Mouse (Mus musculus): ENCODE measurements around the gene H2afx.
A peak's percentile ranks its signal among the peaks of the same experiment; 100 is the strongest.
"Not testable (repeated sequence)": the region's sequence is repeated elsewhere in the genome, so short reads cannot be mapped to it uniquely, and the experiment has no call there.

The H2afx gene

GRCm38 (mm10) chr9:44341487-44341886 is 7.0 kb downstream of the H2afx start:
- DNase-seq (ENCODE audit: low spot score in 2 of 2), result no peak

DNA sequence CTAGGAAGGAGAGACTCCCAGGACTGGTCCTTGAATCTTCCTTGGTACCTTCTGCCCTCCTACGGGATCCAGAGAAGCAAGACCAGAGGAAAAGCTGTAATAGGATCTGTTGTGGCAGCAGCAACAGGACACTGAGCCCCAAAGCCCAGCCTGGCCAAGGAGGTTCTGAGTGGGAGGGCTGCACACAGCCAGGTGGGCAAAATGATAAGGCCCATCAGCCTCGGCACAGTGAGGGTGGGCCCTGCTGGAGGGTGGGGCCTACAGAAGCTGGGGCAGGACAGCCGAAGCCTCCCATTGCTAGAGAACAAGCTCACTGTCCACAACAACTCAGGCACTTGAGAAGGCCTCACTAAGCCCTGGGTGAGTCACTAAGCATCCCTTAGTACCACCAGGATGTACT is 7.7 kb downstream of the H2afx start:
- peak; percentile 73 to 81 for DNase-seq (ENCODE audit: low spot score in 2 of 2)

DNA sequence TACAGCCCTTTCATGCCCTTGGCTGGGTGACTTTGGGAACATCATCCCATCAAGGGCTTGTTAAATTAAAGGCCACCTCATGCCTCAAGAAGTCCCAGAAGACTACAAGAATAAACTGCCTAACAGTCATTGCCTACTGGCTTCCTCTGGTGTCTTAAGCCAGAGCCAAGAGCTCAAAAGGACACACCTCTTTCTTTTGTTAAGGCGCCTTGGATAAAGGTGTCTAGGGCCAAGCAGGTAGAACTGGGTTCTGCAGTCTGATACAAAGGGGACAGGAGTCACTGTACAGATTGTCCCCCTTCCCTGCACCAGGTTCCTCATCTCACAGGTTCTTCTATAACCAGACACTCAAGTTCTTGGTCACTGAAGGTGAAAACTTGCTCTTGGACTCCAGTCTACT is 8.1 kb downstream of the H2afx start:
- no peak for DNase-seq (ENCODE audit: low spot score in 2 of 2)

DNA sequence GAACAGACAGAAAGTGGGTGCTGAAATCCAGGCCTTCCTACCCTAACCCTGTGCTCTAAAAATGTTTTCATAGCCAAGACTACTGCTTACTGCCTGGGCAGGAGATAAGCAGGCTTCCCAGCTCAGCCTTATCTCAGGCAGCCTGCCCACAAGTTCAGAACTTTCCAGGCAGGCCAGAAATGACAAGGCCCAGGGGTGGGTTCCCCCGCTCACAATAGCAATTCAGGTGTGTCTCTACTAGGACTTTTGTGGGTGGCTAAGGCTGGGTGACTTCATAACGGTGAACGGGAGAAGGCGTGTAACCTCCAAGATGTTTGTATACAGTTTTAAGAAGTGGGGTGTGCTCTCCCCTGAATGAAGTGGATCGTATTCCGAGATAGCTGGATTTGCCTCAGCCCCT is 8.8 kb downstream of the H2afx start:
- DNase-seq (ENCODE audit: low spot score in 2 of 2), result peak; percentile 69 to 76

- DNase-seq (ENCODE audit: low spot score in 2 of 2), result peak; percentile 89 to 92
Measured at GRCm38 (mm10) chr9:44343781-44344421, 9.4 kb downstream of the H2afx start, which contains the start of gene Hmbs. Gene Hmbs (minus strand): TSS chr9:44344228.

- no peak for DNase-seq (ENCODE audit: low spot score in 2 of 2)
Measured at GRCm38 (mm10) chr9:44345570-44346433, 11.3 kb downstream of the H2afx start.

DNA sequence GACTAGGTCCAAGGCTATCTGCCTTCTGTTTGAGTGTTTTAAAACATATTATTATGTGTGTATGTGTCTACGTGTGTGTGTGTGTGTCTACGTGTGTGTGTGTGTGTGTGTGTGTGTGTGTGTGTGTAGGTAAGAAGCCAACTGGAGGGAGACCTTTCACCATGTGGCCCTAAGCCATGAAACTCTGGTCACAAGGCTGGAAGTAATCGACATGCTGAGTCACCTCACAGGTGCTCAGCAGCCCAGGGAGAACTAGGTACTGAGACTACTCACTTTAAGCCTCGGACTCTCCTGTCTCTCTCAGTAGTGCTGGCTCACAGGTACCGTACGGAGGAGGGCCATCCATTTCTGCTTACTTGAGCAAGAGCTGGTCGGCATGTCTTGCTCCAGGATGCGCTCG is 12.7 kb downstream of the H2afx start:
- no peak for DNase-seq (ENCODE audit: low spot score in 2 of 2)

- DNase-seq (ENCODE audit: low spot score in 2 of 2), result no peak
Measured at GRCm38 (mm10) chr9:44347621-44348020, 13.1 kb downstream of the H2afx start.

DNA sequence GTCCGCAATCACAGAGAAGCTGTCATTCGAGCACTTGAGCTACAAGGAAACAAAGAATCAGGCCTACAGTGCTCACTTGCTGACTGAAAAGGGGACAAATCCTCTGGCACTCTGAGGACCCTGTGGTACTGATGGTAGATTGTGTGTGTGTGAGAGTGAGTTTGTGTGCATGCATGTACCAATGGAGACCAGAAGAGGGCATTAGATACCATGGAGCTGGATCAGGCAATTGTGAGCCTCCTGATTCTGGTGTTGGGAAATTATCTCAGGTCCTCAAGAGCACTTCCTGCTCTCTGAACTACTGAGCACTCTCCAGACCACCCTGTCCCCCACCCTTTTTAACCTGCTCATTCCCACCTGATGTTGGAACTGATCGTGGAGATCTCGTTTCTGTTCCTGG is 14.1 kb downstream of the H2afx start:
- DNase-seq (ENCODE audit: low spot score in 2 of 2), result no peak

DNA sequence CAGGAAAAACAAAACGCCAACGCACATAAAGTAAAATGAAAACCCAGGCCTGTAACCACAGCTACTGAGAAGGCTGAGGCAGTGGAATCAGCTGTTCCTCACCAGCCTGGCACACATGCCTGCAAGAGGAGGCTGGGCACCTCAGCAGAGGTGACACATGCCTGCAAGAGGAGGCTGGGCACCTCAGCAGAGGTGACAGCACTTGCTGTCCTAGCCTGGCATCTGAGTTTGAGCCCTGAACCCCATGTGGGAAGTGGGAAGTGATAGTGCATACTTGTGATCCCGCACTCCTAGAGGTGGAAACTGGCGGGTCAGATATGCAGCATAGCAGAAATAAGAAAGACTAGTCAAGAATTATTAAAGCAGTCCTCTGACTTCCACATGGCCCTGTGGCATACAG is 16.9 kb downstream of the H2afx start:
- DNase-seq (ENCODE audit: low spot score in 2 of 2), result no peak

- no peak for DNase-seq (ENCODE audit: low spot score in 2 of 2)
Measured at GRCm38 (mm10) chr9:44352337-44352736, 17.8 kb downstream of the H2afx start.

- DNase-seq (ENCODE audit: low spot score in 2 of 2), result no peak
Measured at GRCm38 (mm10) chr9:44353142-44353541, 18.6 kb downstream of the H2afx start.

GRCm38 (mm10) chr9:44357207-44357606 is 22.7 kb downstream of the H2afx start:
- DNase-seq (ENCODE audit: low spot score in 2 of 2), result peak in 1 of 2 experiments; percentile 53

DNA sequence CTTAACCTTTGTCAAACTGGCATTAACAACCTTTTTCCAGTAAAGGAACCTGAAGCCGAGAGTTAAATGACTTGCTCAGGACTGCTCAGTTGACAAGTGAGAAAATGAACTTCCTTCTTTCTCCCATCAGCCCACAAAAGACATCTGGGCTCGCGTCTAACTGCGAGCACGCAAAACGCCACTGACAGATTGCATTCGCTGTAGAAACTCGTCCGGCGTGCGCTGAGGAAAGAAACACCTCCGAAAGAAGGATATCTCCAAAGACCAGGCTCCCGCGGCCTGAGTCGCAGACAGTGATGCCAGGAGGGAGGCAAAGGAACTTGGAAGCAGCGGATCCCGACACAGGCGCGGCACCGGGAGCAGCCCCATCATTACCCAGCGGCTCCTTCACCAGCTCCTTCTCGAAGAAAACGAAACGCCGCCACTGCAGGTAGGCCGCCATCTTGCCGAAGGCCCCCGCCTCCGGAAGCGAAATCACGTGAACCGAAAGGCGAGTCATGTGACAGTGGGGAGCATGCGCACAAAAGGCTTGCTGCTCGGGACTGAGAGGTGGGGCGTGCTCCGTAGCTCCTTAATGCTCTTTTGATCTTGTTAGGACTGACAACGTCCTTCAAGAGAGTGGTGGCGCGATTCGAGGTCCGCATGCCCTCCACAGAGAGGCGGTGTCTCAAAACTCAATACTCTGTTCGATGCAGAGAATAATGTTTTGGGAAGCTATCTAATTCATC is 26.9 kb downstream of the H2afx start, which contains the start of gene Vps11:
Gene Vps11 (minus strand): TSS at position 481 of the 728 bp plus-strand sequence.
- peak; percentile 94 to 95 for DNase-seq (ENCODE audit: low spot score in 2 of 2)

- DNase-seq (ENCODE audit: low spot score in 2 of 2), result not testable (repeated sequence)
Measured at GRCm38 (mm10) chr9:44361931-44362330, 27.4 kb downstream of the H2afx start.

GRCm38 (mm10) chr9:44364480-44364879 is 30.0 kb downstream of the H2afx start:
- no peak for DNase-seq (ENCODE audit: low spot score in 2 of 2)

- DNase-seq (ENCODE audit: low spot score in 2 of 2), result no peak
Measured at GRCm38 (mm10) chr9:44373386-44373785, 38.9 kb downstream of the H2afx start.

DNA sequence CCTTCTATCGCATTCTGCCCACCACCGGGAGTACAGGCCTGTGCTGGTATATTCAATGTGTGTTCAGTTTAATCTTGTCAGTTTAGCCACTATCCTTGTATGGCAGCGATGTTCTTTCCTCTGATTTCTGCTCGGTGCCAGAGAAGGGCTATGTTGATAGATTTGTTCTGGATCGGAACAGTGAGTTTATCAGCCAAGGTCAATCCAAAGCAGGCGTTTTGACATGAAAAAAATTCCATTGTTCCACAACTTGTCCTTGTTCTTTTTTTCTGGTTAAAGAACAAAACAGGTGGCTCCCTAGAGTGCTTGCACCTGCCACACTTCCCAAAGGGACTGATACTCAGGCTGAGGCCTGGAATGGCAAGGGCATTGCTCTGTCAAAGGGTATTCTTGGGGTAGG is 41.6 kb downstream of the H2afx start:
- no peak for DNase-seq (ENCODE audit: low spot score in 2 of 2)

DNA sequence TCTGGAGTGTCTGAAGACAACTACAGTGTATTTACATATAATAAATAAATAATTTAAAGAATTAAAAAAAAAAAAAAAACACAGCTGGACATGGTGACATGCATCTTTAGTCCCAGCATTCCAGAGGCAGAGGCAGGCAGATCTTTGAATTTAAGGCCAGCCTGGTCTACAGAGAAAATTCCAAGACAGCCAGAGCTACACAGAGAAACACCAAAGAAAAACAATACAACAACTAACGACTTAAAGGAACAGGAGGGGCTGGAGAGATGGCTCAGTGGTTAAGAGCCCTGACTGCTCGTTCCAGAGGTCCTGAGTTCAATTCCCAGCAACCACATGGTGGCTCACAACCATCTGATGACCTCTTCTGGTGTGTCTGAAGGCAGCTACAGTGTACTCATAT is 42.8 kb downstream of the H2afx start:
- not testable (repeated sequence) for DNase-seq (ENCODE audit: low spot score in 2 of 2)

DNA sequence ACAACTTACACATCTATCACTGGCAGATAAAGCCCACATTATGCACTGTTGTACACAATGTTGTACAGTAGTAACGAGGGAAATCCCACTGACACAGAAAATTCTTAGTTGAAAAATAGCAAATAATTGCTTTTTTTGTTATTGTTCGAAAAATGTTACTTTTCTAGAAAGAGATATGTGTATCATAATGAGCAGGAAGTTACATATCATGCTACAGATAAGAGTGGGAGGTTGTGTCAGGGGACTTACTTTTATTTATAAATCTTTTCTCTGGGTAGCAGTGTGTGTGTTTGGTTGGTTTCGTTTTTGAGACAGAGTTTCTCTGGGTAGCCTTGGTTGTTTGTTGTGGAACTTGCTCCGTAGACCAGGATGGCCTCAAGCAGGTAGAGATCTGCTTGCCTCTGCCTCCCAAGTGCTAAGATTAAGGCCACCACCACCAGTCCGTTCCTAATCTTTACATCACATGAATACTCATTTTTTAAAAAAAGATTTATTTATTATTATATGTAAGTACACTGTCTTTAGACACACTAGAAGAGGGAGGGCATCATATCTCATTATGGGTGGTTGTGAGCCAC is 43.7 kb downstream of the H2afx start:
- DNase-seq (ENCODE audit: low spot score in 2 of 2), result no peak

- DNase-seq (ENCODE audit: low spot score in 2 of 2), result peak; percentile 99
Measured at GRCm38 (mm10) chr9:44379054-44379834, 44.8 kb downstream of the H2afx start, which contains the start of gene Hyou1. Gene Hyou1 (plus strand): TSS chr9:44379490.
